Mouse (Mus musculus): ENCODE measurements around the gene Cog2.

Gene Cog2

DNA sequence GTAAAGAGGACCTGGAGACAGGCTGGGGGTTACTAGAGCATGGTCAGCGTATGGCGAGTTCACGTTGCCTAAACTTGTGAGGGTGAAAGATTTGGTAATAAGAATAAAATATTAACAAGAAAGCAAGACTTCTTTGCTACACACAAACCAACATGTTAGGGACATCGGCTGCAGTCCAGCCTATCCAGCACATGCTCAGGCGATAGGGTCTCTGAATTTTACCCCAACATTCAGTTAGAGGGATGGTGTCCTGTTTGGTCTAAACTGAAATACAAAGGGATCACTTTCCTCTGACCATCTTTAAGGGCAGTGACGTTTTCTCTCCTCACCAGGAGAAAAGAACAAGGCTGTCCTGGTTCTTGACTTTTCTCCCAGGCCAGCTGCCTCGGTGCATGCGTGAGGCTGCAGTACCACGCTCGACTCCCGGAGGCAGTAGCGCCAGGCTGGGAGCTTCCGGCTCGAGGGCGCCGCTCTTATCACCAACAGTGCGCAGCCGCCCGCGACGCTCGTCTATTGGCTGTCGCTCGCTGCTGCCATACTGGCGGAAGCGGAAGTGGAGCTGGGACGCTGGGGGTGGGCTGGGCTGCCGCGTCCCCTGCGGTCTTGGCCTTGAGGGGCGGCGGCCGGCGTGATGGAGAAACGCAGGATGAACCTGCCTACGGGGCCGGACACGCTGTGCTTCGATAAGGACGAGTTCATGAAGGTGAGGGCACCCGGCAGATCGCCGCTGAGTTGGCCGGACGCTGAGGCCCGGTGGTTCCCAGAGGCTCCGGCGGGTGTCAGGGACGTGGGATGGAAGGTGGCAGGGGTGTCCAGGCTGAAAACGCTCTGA lies at the start of gene Cog2:
TSS of gene Cog2 (plus strand) at position 519 of the 832 bp plus-strand sequence.
- DNase-seq (ENCODE audit: low read depth, low spot score): peak; percentile 96

DNA sequence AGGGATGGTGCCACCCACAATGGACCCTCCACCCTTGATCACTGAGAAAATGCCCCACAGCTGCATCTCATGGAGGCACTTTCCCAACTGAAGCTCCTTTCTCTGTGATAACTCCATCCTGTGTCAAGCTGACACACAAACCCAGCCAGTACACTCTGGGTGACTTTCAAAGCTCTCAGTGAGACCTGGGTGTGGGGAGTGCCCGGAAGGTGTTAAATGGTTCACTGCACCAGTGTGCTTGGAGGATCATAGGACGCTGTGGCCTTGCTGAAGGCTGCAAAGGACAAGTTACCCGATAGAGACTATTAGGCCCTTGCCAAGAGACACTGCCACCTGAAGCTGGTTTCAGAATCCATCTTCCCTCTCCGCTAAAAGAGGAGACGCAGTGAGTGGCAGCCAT lies 44.9 kb upstream of the Cog2 start:
- no peak for DNase-seq (ENCODE audit: low read depth, low spot score)

DNA sequence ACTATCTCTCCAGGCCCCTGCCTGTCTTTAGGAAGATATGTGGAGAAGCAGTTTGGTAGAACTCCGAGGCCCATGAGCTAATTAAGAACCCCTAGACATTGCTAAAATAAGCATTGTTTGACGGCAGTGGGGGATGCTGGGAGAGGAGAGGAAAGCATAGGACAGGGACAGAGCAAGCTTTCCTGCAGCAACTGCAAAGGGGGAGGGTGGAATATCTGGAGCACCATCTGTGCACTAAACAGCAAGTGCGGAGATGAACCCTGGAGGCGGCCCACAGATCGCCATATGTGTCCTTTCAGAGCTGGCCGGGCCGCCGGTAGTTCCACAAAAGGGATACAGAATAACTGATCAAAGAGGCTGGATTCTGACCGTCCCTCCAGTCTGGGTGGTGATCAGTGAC lies 43.9 kb upstream of the Cog2 start:
- no peak for DNase-seq (ENCODE audit: low read depth, low spot score)

DNA sequence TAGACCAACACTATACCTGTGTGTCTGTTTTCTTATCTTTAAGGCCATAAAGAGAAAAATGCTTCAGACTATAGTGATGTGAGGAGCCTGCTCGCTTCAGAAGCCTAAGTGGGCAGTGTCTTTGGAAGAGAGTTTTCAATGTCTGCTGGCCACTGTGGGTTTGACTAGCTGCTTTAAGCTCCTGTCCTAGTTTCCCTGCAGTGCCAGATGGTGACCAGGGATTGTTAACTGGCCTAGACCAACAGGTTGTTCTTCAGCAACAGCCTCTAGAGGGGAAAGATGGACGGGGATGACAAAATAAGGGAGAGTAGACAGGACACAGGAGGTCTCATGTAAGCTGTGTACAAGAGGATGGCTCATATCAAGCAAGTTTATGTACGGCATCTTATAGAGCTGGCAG lies 41.3 kb upstream of the Cog2 start:
- no peak for DNase-seq (ENCODE audit: low read depth, low spot score)

- no peak for DNase-seq (ENCODE audit: low read depth, low spot score)
Measured at GRCm38 (mm10) chr8:124480321-124480720, 40.2 kb upstream of the Cog2 start.

- DNase-seq (ENCODE audit: low read depth, low spot score): no peak
Measured at GRCm38 (mm10) chr8:124482790-124483189, 37.8 kb upstream of the Cog2 start.

DNA sequence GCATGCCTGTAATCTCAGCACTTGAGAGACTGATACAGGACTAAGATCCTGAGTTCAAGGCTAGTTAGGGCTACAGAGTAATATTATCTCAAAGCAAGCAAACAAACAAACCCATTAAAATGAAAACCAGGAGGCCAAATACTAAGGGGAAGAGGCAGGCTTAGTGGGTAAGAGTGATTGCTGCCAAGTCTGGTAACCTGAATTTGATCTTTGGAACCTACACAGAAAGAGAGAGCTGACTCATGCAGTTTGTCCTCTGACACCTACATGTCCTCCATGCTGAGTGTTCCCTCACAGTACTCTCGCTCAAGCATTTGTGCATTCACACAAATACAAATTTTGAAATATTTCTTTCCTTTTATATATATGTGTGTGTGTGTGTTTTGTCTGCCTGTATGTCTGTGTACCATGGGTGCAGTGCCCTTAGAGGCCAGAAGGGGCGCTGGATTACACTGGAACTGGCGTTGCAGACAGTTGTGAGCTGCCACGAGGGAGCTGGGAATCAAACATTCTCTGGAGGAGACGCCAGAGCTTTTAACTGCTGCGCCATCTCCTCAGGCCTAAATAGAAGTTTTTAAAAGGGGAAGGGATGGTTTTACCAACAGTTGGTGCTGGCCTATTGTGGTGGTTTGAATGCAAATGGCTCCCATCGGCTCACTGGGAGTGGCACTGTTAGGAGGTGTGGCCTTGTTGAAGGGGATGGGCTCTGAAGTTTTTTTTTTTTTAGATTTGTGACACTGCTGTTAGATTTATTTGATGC lies 37.0 kb upstream of the Cog2 start:
- DNase-seq (ENCODE audit: low read depth, low spot score): peak; percentile 84

DNA sequence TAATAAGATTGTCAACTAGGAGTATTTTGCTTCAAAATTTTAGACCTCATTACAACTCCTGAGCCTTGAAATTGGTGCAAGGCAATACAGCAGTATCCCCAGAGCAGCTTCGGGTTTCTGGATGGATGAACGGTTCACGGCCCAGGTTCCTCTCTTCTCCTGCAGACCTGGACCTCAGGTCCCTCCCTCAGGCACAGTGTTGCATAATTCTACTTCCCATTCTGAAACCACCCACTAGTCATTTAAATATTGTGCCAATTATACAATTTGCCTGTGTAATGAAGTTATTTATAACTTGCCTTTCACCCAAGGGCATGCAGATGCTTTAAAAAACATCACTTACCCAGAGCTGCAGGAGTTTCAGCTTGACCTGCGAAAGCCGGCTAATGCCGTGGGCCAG lies 31.3 kb upstream of the Cog2 start:
- no peak for DNase-seq (ENCODE audit: low read depth, low spot score)

DNA sequence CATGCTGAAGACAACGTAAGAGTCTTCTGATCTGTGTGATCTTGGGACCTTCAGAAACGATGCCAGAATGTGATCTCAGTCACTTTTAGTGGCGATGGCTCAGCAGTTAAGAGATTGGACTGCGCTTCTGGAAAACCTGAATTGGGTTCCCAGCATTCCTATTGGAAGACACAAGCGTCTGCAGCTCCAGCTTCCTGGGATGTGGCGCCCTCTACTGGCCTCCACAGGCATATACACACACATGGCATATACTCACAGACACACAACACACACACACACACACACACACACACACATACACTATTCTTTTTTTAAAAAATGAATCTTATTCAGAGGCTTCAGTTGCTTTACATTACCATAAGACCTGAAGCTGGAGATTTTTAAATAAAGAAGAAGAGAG lies 30.8 kb upstream of the Cog2 start:
- DNase-seq (ENCODE audit: low read depth, low spot score): peak; percentile 82

DNA sequence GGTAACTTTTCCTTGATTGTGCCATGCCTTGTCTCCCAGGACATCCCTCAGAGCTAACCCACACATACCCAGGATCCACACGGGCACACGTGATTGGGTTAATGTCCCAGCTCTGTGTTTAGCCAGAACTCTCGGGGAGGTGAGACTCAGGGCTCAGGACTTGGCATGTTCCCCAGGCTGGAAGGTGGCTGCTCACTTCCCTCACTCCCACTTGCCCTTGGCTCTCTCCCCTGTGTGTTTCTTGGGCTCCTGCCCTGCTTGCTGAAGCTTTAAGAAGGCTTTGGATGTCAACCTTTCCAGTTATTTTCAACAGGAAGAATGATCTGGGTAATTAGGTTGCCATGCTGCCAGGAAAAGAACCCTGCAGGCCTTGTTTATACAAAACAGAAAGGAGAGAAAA lies 26.2 kb upstream of the Cog2 start:
- no peak for DNase-seq (ENCODE audit: low read depth, low spot score)

- DNase-seq (ENCODE audit: low read depth, low spot score): no peak
Measured at GRCm38 (mm10) chr8:124494955-124495354, 25.6 kb upstream of the Cog2 start.

DNA sequence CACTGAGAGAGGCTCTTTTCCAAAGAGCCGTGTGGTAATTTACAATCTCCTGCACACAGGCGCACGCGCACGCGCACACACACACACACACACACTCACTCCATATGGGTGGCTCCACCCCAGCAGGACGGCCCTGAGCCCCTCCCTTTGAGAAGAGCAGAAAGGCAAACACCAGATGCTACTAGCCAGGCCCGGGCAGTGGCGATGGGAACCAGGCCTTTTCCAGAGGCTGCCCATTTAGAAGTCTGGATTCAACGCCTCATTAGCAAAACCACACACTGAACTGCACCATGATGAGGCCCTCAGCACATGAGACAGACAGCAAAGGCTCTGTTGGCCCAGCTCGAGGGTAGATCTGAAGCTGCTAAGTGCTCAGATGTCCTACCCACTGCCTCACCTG lies 24.9 kb upstream of the Cog2 start:
- no peak for DNase-seq (ENCODE audit: low read depth, low spot score)

- DNase-seq (ENCODE audit: low read depth, low spot score): no peak
Measured at GRCm38 (mm10) chr8:124496266-124496665, 24.3 kb upstream of the Cog2 start.

DNA sequence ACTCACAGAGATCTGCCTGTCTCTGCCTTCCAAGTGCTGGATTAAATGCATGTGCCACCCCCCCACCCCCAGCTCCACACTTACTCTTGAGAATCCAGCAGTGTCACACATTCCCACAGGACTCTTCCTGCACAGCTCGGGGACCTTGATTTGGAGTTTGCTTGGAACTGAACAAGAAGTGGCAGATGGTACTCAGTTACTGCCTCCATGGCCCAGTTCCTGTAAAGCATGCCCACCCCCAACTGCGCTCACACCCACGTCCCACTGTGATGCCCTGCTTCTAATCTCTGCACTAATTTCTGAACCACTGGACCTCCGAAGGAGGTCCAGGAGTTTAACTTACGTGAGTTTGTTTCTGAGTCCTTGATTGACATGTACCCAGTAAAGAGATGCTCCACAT lies 23.7 kb upstream of the Cog2 start:
- no peak for DNase-seq (ENCODE audit: low read depth, low spot score)

DNA sequence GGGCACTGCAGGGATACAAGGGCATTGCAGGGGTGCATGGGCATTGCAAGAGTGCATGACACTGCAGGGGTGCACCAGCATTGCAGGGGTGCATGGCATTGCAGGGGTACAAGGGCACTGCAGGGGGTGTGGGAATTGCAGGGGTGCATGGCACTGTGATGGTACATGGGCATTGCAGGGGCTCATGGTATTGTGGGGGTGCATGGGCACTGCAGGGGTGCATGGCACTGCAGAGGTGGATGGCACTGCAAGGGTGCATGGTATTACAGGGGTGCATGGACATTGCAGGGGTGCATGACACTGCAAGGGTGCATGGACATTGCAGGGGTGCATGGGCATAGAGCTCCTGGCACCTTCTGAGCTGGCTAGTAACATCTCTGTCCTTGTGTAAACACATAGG lies 22.2 kb upstream of the Cog2 start:
- DNase-seq (ENCODE audit: low read depth, low spot score): no peak

DNA sequence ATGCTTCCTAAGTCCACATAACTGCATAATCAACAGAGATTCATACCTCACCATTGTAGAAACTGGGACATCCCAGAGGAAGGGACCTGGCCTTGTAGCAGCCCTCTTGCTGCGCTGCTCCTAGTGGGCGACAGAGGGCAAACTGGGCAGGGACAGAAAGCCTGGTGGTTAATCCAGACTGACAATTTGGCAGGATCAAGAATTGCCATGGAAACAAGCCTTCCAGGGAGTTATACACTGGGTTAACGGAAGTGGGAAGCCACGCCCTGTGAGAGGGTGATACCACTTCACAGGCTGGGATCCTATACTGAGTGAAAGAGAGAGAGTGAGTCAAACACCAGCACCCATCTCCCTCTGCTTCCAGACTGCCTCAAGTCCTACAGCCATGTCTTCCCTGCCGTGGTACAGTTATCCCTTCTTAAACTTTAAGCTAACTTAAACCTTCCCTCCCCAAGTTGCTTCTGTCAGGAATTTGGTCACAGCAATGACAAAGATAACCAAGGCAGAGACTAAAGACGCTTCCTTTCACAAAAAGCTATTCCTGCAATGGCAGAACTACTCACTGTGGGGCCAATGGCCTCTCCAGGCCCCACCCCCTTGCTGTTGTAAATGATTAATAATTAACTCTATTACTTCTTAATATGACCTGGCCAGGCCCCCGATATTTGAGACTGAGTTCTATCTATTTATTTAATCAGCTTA lies 21.2 kb upstream of the Cog2 start:
- peak; percentile 59 for DNase-seq (ENCODE audit: low read depth, low spot score)

GRCm38 (mm10) chr8:124499938-124500239 lies 20.7 kb upstream of the Cog2 start:
- DNase-seq (ENCODE audit: low read depth, low spot score): no peak

DNA sequence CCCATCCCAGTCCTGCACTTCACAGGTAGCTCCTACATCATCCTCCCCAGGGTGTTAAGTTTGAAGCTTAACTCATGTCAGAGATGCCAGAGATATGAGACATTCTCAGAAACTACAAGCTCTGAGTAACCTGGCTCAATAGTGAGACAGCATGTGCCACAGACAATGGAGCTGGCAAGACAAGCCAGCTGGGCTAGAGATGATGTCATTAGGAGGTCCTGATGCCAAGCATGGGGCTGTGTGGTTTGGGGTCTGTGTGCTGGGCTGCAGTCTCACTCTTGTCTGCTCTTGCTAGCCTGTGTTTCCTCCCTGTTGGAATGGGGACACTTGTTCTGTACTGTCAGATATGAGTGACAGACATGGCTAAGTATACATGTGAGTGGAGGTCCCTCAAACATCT lies 14.9 kb upstream of the Cog2 start:
- DNase-seq (ENCODE audit: low read depth, low spot score): no peak

DNA sequence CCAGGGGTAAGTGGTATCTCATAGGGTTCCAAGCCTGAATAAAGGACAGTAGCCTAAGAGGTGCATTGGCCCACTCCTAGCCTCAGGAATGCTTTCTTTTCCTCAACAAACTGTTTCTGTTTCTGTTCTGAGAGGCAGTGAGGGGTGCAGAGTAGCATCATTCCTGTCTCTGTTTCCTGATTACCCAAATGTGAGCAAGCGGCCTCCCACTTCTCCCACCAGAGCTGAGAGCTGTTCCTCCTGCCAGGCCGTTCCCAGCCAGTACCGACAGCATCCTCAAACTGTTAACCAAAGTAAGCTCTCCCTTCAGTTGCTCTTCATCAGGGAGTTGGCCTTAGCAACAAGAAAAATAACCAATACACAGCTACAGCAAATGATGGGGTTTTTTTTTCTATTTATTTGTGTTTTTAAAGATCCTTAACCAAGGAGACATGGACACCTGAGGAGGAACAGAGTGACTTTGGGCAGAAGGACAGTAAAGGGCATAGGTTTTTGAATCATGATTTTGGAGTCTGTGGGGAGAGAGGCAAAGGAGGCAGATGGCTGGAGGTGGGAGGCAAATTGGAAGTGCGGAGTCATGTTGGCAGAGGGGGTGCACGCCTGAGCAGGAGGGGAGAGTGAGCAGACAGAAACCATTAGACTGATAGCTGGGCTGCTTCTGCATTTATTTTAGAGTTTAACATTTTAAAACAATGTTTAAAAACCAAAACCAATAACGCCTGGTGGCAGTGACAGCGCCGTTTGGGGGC lies 12.8 kb upstream of the Cog2 start:
- DNase-seq (ENCODE audit: low read depth, low spot score): no peak

DNA sequence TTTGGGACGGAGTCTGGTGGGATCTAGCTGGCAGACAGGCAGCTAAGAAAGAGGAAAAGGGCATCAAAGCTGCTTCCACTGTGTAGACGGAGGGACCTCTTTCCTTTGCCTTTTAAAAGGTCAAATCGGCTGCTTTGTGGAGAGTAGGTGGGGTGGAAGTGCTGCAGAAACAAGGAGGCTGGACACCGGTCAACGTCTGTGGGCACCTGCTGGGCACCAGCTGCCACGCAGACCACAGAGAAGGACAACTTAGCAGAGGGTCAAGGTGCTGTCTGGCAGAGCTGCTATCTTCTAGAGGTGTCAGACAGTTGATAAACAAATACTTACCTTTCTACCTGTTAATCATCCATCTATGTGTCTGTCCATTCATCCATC lies 12.3 kb upstream of the Cog2 start:
- DNase-seq (ENCODE audit: low read depth, low spot score): no peak

DNA sequence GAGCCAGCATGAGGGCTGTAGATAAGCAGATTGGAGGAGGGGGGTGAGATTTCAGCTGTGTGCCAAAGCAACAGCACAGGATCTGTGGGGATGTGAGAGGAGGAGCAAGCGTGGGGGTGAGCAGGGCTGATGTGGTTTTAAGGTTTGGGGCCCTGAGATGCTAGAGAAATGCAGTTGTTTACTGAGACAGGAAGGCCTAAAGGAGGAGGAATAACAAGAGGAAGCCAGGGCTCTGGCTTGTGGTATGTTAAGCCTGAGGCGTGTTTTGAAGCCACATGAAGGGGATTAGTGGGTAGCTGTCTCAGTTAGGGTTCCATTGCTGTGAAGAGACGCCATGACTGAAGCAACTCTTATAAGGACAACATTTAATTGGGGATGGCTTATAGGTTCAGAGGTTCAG lies 11.4 kb upstream of the Cog2 start:
- DNase-seq (ENCODE audit: low read depth, low spot score): no peak

DNA sequence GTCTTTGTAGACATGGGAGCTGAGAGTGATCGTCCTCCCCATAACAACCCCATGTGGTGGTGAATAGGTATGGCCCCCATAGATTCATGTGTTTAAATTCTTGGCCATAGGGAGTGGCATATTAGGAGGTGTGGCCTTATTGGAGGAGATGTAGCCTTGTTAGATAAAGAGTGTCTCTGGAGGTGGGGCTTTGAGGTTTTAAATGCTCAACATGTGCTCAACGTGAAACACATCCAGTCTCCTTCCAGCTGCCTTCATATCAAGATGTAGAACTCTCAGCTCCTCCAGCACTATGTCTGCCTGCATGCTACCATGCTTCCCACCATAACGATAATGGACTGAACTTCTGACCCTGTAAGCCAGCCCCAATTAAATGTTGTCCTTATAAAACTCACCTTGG lies 4.5 kb upstream of the Cog2 start:
- no peak for DNase-seq (ENCODE audit: low read depth, low spot score)
